Mouse (Mus musculus) stomach, postnatal 0 days (tissue): Measurements from ENCODE around the gene Ngly1.

Experiments
- CTCF ChIP-seq: IDR thresholded peaks from 2 replicates; pipeline ENCODE4 v1.5.1; 2016; ENCODE audit warnings: antibody characterized with exemption, low read depth, mild to moderate bottlenecking, moderate library complexity
- EP300 ChIP-seq: optimal IDR thresholded peaks from 2 replicates; pipeline ENCODE3; 2016; ENCODE audit warnings: antibody characterized with exemption

DNA sequence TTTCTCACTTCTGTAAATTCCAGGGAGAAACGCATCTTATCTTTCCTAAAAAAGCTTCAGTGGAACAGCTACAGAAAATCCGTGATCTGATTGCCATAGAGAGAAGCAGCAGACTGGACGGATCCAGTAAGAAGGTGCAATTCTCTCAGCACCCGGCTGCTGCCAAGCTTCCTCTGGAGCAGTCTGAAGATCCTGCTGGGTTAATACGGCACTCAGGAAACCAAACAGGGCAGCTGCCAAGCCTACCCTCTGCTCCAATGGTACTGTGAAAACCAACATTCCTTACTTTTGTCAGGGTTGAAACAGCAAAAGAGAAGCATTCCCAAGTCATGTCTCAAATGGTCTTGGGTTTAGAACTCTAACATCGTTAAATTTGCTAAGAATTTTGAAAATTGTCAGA, 11.5 kb downstream of the Ngly1 start:
- TF ChIP-seq EP300 (no peak), CTCF (no peak)
